Mouse (Mus musculus): ENCODE results near the gene Il1rl2.

Gene Il1rl2

GRCm38 (mm10) chr1:40324955-40325702, 719 bp downstream of the Il1rl2 start:
- DNase-seq (ENCODE audit: extremely low spot score, low read depth, low spot score): peak; percentile 6

GRCm38 (mm10) chr1:40325711-40326327, 1.4 kb downstream of the Il1rl2 start:
- DNase-seq (ENCODE audit: extremely low spot score, low read depth, low spot score): no peak

GRCm38 (mm10) chr1:40327604-40328003, 3.2 kb downstream of the Il1rl2 start:
- no peak for DNase-seq (ENCODE audit: extremely low spot score, low read depth, low spot score)

GRCm38 (mm10) chr1:40329526-40329925, 5.1 kb downstream of the Il1rl2 start:
- DNase-seq (ENCODE audit: extremely low spot score, low read depth, low spot score): no peak

- DNase-seq (ENCODE audit: extremely low spot score, low read depth, low spot score): no peak
Measured at GRCm38 (mm10) chr1:40330181-40330580, 5.8 kb downstream of the Il1rl2 start.

GRCm38 (mm10) chr1:40339346-40339745, 14.9 kb downstream of the Il1rl2 start:
- DNase-seq (ENCODE audit: extremely low spot score, low read depth, low spot score): no peak

- no peak for DNase-seq (ENCODE audit: extremely low spot score, low read depth, low spot score)
Measured at GRCm38 (mm10) chr1:40340102-40340501, 15.7 kb downstream of the Il1rl2 start.

GRCm38 (mm10) chr1:40352158-40352903, 27.9 kb downstream of the Il1rl2 start:
- no peak for DNase-seq (ENCODE audit: extremely low spot score, low read depth, low spot score)

GRCm38 (mm10) chr1:40352904-40353286, 28.5 kb downstream of the Il1rl2 start:
- peak; percentile 49 for DNase-seq (ENCODE audit: extremely low spot score, low read depth, low spot score)

- DNase-seq (ENCODE audit: extremely low spot score, low read depth, low spot score): no peak
Measured at GRCm38 (mm10) chr1:40354665-40355064, 30.3 kb downstream of the Il1rl2 start.

GRCm38 (mm10) chr1:40355431-40355843, 31.0 kb downstream of the Il1rl2 start:
- DNase-seq (ENCODE audit: extremely low spot score, low read depth, low spot score): no peak

GRCm38 (mm10) chr1:40355904-40356521, 31.6 kb downstream of the Il1rl2 start:
- no peak for DNase-seq (ENCODE audit: extremely low spot score, low read depth, low spot score)

GRCm38 (mm10) chr1:40357921-40358320, 33.5 kb downstream of the Il1rl2 start:
- DNase-seq (ENCODE audit: extremely low spot score, low read depth, low spot score): no peak

GRCm38 (mm10) chr1:40358351-40358750, 33.9 kb downstream of the Il1rl2 start:
- DNase-seq (ENCODE audit: extremely low spot score, low read depth, low spot score): no peak

- DNase-seq (ENCODE audit: extremely low spot score, low read depth, low spot score): no peak
Measured at GRCm38 (mm10) chr1:40358771-40359181, 34.4 kb downstream of the Il1rl2 start.

- DNase-seq (ENCODE audit: extremely low spot score, low read depth, low spot score): no peak
Measured at GRCm38 (mm10) chr1:40359731-40360130, 35.3 kb downstream of the Il1rl2 start.

- no peak for DNase-seq (ENCODE audit: extremely low spot score, low read depth, low spot score)
Measured at GRCm38 (mm10) chr1:40360969-40361368, 36.6 kb downstream of the Il1rl2 start.

- DNase-seq (ENCODE audit: extremely low spot score, low read depth, low spot score): no peak
Measured at GRCm38 (mm10) chr1:40361596-40361995, 37.2 kb downstream of the Il1rl2 start.

- DNase-seq (ENCODE audit: extremely low spot score, low read depth, low spot score): no peak
Measured at GRCm38 (mm10) chr1:40362784-40363183, 38.4 kb downstream of the Il1rl2 start.

GRCm38 (mm10) chr1:40372951-40373350, 48.5 kb downstream of the Il1rl2 start:
- DNase-seq (ENCODE audit: extremely low spot score, low read depth, low spot score): no peak

- DNase-seq (ENCODE audit: extremely low spot score, low read depth, low spot score): no peak
Measured at GRCm38 (mm10) chr1:40375148-40375547, 50.7 kb downstream of the Il1rl2 start.

Measured in hindlimb bud, embryonic 11.5 days (tissue).